Mouse (Mus musculus): ENCODE results near the gene Cacng1.

The Cacng1 gene

DNA sequence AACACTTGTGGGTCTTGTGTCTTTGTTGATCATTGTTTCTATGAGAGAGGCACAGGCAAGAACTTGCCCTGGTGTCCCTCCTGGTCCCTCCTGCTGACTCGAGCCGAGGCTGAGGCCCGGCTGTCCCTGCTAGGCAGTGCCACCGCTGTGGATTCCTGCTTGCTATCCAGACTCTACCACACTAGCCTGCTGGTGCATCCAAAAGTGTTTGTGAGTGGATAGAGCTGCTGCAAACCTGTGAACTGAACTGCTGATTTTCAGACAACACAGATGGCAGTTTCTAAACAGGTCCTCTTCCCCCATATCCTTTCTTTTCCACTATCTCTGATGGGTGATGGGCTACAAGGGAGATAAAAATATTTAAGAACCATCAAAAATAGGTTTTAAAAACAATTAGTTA is 60.8 kb downstream of the Cacng1 start:
- no peak for DNase-seq (ENCODE audit: low spot score in 2 of 2)

Measured in frontal cortex, postnatal 36 days (tissue).